Mouse (Mus musculus) gastrocnemius, postnatal 36 days (tissue): ENCODE data around the gene Hpf1. TPM values are rescaled to one million over a fixed set of nuclear protein-coding genes. Genes with fewer than 3 reads are reported as not detected.

Experiments used
- total RNA-seq, 2 experiments: library from RNA; stranded (reverse); gene quantifications; 2 replicates each; pipeline ENCODE4 v1.2.3; 2021

Gene Hpf1
- total RNA-seq, 2 experiments from 2014 or later, result 5.2 to 7.4 TPM

Other genes with a start within 250 kb of the Hpf1 start
- gene Clcn3, start 92.9 kb downstream of the Hpf1 start, total RNA-seq, result 10 to 100 TPM; 24.3 to 25.4 TPM
- 1 to 10 TPM; 2.9 to 3.4 TPM for gene Nek1, start 102.8 kb downstream of the Hpf1 start, total RNA-seq